Mouse (Mus musculus) CD4-positive naive resting alpha-beta T cell, adult 76 days (primary cell): Measurements from ENCODE around the gene Slc25a24. TPM values are rescaled to one million over a fixed set of nuclear protein-coding genes. Genes with fewer than 3 reads are reported as not detected.

Experiments used
- total RNA-seq: library from RNA; stranded (reverse); gene quantifications from one replicate; pipeline ENCODE4 v1.2.4, GENCODE M21; 2023

Gene Slc25a24
- total RNA-seq, result 10.3 TPM

GRCm38 (mm10) chr3:109122641-109123530 is at the start of gene Slc25a24:
Gene Slc25a24 (plus strand): TSS chr3:109123149.

GRCm38 (mm10) chr3:109080169-109080568 is 42.8 kb upstream of the Slc25a24 start, which contains the start of gene Slc25a54:
Gene Slc25a54 (plus strand): TSS chr3:109080469.

Other genes with a start within 250 kb of the Slc25a24 start
- 0.56 TPM for gene Fndc7, start 233.1 kb upstream of the Slc25a24 start, total RNA-seq
- 243 TPM for gene Prpf38b, start 211.4 kb upstream of the Slc25a24 start, total RNA-seq
- not detected for gene Henmt1, start 183.3 kb upstream of the Slc25a24 start, total RNA-seq
- gene Gm9857, start 182.7 kb upstream of the Slc25a24 start, total RNA-seq, result not detected
- gene Fam102b, start 95.5 kb upstream of the Slc25a24 start, total RNA-seq, result 13.2 TPM
- gene Slc25a54, start 42.7 kb upstream of the Slc25a24 start, total RNA-seq, result not detected
- gene Vav3, start 217.5 kb downstream of the Slc25a24 start, total RNA-seq, result 23.4 TPM